Mouse (Mus musculus): ENCODE results near the gene Nucb1.
"Not testable (repeated sequence)": the region's sequence is repeated elsewhere in the genome, so short reads cannot be mapped to it uniquely, and the experiment has no call there.

The Nucb1 gene

DNA sequence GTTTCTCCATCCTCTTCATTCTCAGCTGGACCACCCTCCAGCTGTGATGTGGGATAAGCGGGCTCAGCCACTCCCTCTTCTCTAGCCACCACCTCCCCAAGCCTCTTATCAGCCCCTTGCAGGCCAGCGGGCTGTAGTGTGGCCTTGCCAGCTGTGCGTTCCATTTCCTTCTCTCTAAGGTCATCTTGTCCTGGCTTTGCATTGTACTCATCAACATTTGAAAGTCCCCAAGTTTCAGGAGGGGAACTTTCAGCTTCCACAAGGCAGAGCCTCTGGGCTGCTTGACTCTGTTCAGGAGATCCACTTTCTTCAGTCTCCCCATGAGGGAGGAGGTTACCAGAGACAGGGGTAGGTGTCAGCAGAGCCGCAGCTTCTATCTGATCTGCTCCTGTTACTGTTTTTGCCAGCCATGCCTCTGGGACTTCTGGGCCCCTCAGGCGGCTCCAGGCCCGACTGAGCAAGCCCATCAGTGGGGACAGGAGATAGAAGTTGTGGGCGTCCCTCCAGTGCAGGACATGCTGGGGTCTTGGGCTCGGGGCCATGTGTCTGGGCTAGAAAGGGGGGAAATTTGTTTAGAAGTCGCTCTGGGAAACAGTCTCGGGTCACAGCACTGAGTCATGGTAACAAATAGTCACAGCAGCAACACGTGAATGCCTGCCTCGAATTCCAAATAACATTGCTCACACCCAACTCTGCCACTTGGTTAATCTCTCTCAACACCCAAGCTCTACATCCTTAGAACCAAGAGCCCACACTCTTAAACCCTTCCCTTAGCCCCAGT is 14.8 kb upstream of the Nucb1 start:
- no peak for DNase-seq (ENCODE audit: low spot score in 2 of 2)

DNA sequence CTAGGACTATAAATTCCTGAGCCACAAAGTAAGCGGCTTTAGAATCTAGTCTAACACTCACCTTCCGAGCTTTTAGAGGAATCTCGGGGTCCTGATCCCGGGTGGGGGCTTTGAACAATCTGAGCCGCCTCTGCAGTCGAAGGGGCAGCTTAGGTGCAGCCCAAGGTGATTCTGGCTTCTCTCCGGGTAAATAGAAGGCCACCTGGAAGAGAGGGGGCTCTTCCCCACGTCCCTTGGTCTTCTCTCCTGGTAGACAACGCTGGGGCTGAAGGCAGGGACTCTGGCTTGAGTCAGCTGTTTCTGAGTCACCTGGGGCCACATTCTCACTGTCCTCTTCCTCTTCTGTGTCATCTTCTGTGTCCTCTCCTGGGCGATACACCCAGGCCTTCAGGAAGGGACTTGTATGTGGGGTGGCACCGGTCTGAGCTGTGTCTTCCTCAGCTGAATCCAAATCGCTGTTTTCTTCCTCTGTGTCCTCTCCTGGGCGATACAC is 13.5 kb upstream of the Nucb1 start:
- no peak for DNase-seq (ENCODE audit: low spot score in 2 of 2)

DNA sequence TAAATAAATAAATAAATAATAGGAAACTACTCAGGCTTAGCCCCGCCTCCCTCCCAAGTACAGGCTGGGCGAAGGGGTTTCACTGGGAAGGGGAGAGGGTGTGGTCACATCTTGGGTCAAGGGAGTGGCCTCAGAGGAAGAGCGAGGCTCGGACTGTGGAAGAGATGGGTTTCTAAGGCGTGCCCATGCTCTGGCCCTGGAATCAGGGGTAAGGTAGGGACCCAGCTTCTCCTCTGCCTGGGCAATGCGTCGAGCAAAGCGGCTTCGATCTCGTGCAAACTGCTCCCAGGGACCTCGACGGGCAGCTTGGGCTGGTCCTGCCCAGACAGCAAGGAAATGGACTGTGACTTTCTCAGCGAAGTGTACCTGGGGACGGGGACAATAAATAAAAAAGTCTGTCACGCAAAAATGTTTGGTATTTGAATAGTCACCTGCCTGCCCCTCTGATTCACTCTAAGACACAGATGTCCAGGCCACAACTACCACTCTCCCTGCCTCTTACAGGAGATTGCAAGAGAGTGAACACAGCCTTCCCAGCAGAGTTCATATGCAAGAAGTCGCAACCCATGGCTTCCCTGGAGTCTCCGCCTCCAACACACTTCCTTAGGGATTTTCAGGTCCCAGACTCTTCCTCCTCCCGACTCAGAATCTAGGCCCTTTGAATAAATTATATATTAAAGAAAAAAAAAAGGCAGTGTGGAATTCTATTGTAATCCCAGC is 12.9 kb upstream of the Nucb1 start:
- no peak for DNase-seq (ENCODE audit: low spot score in 2 of 2)

DNA sequence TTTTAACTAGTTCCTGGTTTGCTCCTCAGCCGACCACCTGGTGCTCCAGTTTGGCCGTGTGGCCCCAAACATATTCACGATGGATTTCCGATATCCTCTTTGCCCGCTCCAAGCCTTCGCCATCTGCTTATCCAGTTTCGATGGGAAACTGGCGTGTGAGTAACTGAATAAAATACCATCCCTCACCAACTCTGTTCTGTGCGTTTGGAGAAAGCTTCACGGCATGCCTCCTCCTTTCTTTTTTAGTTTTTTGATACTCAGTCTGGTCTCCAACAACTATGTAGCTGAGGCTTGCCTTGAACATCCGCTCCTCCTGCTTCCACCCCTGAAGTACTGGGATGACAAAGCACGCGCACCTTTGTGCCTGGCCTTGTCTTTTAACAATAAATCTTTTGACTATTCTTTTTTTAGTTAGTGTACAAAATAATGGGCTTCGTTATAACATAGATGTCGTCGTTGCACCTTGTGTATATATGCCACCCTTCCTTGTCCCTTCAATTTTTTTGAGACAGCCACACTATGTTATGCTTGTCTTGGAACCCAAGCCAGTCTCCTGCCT is 12.1 kb upstream of the Nucb1 start:
- no peak for DNase-seq (ENCODE audit: low spot score in 2 of 2)

DNA sequence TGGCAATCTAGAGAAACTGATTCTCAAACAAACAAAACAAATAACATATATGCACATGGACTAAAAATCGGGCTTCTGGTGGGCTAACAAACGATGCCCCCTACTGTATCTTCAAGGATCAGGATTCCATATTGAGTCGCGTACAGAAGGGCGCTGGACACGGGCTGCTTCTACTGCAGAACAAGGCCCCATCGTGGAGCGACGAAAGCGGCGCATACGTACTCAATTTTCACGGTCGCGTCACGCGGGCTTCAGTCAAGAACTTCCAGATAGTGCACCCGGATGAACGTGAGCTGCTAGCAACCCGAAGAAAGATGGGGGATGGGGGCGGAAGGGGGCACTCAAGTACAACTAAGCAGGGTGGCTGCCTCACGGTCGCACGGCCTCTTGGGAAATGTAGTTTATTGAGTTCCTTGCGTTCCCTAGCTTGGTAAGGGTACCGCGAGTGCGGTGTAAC is 11.6 kb upstream of the Nucb1 start:
- peak; percentile 88 to 94 for DNase-seq (ENCODE audit: low spot score in 2 of 2)

DNA sequence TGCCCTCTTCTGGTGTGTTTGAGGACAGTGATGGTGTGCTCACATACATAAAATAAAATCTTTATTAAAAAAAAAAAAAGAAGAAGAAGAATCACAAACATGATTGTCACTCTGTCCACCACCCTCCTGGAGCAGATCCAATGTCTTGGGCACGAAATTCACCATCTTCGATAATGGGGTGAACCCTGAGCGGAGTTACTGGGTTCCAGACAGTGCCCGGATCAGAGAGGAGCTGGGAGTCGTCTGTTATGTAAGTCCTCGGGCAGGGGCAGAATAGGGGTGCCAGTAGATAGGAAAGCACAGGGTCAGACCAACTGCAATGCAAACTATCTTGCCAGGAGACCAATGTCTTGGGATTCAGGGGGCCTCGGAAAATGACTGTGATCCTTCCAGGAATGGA is 10.4 kb upstream of the Nucb1 start:
- no peak for DNase-seq (ENCODE audit: low spot score in 2 of 2)

DNA sequence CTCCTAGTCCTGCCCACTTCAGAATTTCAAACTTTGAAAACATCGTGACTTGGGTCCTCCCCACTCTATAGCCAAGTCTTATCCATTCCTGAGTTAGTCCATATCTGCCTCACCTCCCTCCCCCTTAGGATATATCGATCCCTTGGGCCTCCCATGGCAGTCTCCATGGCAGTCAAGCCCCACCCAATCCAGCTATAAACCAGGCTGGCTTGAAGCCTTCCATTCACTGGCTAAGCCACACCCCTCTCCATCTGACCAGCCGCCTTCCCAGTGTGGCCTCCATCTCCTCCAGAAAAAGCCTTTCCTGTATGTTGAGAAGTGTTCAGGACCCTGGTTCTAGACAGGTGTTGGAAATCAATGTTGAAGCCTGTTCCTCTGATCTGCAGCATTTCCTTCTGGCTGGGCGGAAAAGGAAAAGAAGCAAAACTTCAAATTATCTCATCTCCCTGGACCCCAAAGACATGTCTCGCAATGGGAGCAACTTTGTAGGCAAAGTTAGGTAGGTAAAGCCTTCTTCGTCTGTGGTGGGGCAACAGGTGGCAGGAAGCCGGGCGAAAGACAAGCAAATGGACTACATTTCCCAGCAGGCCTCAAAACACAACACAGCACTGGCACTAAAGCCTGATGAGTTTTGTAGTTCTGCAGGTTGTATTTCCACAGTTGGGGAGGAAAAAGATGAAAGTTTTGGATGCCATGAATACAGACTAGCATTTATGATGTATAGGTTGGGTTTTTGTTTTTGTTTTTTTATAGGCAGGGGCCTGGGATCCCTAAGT is 9.3 kb upstream of the Nucb1 start:
- no peak for DNase-seq (ENCODE audit: low spot score in 2 of 2)

DNA sequence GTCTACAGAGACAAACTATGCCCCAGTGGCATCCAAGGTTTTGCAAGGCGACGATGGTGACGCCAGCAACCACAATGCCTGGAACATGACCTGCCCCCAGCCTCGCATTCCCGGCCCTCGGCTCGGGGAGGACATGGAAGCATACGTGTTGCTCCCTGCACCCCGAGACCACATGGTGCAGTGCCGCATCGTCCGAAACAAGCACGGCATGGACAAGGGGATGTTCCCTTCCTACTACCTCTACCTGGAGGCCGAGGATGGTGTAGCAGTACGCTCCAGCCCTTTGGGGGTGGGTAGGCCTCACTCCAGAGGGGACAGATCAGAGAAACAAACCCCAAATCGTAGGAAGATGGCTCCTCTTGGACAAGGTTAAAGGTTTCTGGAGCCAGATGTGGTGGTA is 8.4 kb upstream of the Nucb1 start:
- DNase-seq (ENCODE audit: low spot score in 2 of 2) = no peak

DNA sequence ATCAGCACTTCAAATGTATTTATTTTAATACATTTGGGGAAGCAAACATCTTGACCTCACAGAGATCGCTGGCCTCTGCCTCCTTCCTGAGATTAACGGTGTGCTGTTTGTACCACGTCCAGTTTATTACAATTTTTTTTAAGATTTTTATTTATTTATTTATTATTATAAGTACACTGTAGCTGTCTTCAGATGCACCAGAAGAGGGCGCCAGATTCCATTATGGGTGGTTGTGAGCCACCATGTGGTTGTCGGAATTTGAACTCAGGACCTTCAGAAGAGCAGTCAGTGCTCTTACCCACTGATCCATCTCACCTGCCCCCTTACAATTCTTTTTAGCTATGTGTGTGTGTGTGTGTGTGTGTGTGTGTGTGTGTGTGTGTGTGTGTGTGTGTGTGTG is 6.6 kb upstream of the Nucb1 start:
- not testable (repeated sequence) for DNase-seq (ENCODE audit: low spot score in 2 of 2)

DNA sequence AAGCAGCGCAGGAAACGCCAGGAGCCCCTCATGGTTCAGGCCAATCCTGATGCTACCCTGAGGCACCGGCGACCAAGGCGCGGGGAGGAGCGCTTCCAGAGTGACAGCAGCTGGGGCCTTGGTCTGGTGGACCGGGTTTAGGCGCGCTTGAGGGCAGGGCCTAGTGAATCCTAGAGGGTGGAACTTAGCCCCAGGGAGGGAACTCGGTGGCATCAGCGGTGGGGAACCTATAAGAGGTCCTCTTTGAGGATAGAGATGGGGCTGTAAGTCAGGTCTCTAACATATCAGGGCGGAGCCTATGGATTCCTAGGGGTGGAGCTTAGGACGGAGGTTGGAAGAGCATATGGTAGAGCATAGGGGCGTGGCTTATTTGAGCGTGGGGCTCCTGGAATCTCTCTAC is 5.2 kb upstream of the Nucb1 start:
- DNase-seq (ENCODE audit: low spot score in 2 of 2) = no peak

DNA sequence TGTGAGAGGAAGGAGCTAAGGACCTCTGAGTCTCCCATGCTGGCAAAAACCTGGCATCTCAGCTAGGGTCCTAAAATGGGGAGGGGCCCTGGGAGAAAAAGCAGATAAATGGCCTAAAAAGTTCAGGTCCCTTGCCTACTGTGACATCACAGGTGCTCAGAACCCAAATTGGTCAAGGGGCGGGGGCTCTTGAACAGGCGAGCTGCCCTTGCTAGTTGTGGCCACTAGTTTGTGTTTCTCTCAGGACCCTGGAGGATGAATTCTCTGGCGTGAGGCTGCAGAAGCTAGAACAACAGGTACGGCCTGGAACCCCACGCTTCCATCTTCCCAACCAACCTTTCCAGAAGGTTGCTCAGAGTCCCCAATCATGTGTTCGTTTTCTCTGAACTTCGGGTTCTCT is 4.2 kb upstream of the Nucb1 start:
- no peak for DNase-seq (ENCODE audit: low spot score in 2 of 2)

DNA sequence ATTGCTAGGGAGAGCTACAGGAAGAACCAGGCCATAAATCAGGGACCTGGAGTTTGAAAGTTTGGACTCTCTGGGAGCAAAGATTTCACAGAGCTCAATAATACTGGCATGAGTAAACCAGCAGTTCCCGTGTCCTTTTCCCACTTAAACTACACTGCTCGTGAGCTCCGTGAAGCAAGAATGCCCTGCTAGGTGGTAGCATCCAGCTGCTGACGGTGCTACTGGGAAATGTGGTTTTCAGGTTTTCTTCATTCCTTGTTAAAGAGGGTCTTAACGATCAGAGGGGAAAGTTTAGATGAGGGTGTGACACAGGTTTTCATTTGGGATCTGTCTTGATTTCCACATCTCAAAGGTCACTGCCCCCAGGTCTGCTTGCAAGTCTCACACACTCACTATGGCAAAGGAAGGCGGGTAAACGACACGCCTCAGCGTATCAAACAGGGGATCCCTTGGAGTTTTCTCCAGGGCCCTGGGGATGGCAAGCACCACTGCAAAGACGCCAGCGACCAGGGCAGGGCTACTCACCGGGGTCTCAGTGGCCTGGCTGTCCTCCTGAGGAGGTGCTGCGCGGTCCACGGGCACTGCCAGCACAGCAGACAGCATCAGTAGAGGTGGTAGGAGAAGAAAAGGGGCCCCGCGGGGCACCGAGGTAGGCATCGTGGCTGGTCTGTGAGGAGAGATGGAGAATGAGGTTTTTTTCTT is 874 bp downstream of the Nucb1 start:
- DNase-seq (ENCODE audit: low spot score in 2 of 2) = no peak

DNA sequence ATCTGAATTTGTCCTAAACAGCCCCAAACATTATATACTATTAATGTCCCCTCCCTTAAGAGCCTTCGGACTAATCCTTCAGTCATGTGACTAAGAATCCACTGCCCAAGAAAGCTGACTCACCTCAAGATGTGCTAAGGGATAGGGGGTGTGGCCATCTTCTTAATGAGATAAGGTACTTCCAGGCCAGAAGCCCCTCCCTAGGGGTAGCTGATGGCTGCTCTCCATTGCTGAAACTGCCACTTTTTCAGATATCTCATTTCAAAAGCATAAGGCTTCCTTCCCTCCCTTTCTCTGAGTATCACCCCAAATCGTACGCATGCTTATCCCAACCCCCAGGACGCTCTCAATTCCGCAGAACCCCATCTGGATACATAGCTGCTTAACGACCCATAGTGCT is 1.6 kb downstream of the Nucb1 start:
- no peak for DNase-seq (ENCODE audit: low spot score in 2 of 2)

DNA sequence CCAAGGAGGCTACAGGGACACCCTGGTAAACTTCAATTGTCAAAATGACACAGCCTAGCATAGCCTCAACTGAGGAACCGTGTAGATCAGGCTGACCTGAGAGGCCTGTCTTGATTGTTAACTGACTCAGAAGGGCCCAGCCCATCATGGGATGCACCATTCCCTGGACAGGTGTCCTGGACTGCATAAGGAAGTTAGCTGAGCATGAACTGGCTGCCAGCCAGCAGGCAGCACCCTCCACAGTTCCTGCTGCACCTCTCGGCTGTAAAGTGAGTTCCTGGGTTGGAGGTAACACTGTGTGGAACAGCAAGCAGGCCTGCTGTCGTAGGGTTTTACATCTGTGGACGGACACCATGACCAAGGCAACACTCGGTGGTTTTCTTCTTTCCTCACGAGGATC is 2.6 kb downstream of the Nucb1 start:
- no peak for DNase-seq (ENCODE audit: low spot score in 2 of 2)

DNA sequence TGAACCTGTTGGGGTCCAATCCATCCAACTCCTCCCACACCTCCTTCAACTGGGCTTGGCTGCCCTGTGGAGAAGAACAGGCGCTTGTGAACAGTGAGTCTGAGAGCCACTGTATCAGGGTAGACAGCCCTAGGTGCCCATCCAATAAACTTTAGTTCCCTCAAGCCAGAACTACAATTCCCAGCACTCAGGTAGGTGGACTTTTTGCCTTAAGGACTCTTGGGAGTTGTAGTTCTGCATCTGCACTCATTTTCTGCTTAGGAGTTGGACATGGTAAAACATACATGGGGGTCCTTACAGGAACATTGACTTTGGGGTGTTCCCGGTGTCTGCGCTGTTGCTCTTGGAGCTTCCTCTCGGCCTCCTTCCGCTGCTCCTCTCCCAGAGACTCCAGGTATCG is 11.8 kb downstream of the Nucb1 start:
- DNase-seq (ENCODE audit: low spot score in 2 of 2) = no peak

DNA sequence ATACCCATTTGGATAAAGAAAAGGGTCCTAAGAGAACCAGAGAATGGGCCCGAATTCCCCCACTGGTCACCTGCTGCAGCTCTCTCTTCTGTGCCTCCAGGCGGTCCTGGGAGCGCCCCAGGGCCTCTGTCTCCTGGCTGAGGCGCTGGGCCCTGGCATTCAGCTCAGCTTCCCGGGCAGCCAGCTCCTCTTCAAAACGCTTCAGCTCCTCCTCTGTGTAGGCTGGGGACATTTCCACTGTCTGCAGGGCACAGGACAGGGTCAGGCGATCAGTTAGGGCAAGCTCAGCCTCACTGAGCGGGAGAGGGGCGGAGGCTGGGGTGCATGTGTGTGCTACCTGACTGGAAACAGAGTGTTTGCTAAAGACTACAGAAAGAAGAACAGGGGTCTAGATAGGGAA is 15.7 kb downstream of the Nucb1 start:
- DNase-seq (ENCODE audit: low spot score in 2 of 2) = no peak

DNA sequence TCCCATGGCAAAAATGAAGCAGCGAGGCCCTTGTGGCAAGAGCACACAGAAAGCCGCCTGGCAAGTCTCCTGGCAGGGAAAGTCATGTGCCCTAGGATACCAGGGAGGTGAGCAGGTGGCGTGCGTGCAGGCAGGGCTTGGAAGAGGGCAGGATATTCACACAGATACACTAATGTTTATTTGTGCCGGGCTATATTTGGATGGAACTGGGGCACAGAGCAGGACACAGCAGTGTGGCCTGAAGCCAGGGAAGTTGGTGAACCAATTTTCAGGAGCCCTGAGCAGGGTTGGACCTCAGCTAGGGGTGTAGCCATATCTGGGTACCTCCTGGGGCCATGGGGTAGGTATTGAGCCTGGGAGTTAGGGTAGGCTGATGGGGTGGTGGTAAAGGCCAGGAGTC is 17.3 kb downstream of the Nucb1 start:
- no peak for DNase-seq (ENCODE audit: low spot score in 2 of 2)

DNA sequence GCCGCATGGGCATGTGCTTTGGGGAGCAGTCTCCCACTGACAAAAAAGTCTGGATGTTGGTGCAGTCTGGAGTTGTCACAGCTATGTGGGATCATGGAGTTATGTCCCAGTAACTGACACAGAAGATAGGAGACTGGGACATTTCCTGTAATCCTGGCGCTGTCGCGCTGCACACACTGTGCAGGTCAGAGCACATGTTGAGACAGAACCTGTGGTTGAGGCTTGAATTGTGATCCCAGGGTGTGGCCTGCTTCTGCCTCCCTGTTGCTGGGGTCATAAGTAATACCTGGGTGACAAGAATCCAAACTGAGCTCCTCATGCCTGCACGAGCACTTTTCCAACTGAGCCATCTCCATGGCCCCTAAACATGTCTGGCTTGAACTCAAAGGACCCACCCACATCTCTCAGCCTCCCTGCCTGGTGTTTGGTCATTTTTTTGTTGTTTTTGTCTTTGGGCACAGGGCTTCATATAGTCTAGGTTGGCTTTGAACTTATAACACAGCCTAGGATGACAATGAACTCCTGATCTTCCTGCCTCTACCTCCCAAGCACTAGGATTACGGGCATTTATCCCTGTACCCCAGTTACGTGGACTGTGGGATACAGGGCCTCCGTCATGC is 17.9 kb downstream of the Nucb1 start:
- DNase-seq (ENCODE audit: low spot score in 2 of 2) = no peak

DNA sequence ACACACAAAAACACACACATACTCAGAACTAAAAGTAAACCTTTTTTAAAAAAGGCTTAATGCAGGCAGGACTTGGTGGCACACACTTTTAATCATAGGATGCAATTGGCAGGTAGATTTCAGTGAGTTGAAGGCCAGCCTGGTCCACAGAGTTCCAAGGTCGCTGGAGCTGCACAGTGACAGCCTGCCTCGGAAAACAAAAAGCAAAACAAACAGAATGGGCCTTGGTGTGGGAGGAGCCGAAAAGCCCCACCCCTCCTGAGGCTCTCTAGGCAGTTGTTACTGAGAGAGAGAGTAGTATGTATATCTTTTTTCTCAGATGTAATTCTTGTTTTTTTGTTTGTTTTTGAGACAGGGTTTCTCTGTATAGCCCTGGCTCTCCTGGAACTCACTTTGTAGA is 18.9 kb downstream of the Nucb1 start:
- DNase-seq (ENCODE audit: low spot score in 2 of 2) = no peak

DNA sequence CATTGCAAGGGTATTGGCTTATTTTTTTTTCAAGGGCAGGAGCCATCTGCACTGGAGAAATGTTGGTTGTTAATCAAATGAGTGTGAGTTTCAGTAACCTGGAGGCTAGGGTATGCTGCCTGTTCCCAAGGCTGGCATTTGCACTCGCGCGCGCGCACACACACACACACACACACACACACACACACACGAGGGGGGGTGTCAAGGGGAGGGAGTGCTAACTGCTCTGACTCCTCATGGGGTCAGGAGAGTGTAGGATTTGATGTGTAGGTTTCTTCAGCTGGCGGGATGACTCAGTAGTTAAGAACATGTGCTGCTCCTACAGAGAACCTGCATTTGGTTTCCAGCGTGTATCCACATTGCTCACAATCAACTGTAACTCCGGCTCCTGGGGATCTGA is 19.4 kb downstream of the Nucb1 start:
- DNase-seq (ENCODE audit: low spot score in 2 of 2) = no peak

DNA sequence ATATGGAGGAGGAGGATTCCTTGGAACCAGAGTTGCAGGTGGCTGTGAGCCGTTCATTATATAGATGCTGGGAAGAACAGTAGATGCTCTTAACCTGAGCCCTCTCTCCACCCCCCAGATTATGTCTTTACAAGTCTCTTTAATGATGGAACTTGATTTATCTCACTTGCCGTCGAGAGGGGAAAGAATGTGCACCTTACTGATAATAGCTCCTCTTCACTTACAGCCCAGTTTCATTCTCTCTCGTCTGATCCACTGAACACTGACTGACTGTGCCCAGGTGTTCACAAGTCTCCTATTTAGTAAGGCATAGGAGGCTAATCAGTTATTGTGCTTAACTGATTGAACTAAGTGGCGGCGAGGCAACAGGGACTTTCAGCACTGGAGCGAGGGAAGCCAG is 20.6 kb downstream of the Nucb1 start:
- no peak for DNase-seq (ENCODE audit: low spot score in 2 of 2)

All from frontal cortex, postnatal 36 days (tissue).